8 mouse cellular contexts compared by ENCODE assay signal in the genomic region with DNA sequence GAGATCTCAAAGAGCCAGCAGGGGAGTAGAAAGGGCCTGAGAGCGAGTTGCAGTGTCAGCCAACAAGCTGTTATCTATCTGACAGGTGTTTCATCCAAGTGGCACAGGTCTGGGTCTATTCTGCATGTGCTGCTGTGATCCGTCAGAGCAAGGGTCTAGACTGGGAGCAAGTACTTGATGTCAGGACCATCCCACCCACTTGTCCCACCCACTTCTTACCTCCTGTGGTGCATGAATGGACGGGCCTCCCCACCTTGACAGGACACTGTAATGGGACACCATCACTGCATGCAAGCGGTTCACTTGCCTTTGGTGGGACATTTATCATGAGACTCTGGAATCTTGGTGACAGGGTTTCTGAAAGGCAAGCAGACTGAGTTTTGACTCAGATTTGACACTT. TPM values are rescaled to one million over a fixed set of nuclear protein-coding genes. Genes with fewer than 3 reads are reported as not detected.
DNase-seq lines count a peak whose midpoint lies in the region; ATAC-seq and TF ChIP-seq lines count a peak whose summit lies in the region.

No protein-coding gene starts in this region.

- peak overlapping the region; percentile 82 for H3K9ac ChIP-seq in lung, embryonic 14.5 days
- H3K9ac ChIP-seq in embryonic facial prominence, embryonic 14.5 days (ENCODE audit: low read depth, low read length) = peak overlapping the region; percentile 81
- peak overlapping the region; percentile 76 for H3K9ac ChIP-seq in intestine, embryonic 15.5 days
- H3K9ac ChIP-seq in neural tube, embryonic 12.5 days = peak overlapping the region; percentile 70

- H3K9me3 ChIP-seq in lung, embryonic 14.5 days (ENCODE audit: low read depth, low read length) = no peaks in the 10 kb centered on the region
- no peaks in the 10 kb centered on the region for H3K9me3 ChIP-seq in embryonic facial prominence, embryonic 14.5 days (ENCODE audit: control insufficient read depth, low read length)
- H3K9me3 ChIP-seq in intestine, embryonic 15.5 days = no peaks in the 10 kb centered on the region
- H3K9me3 ChIP-seq in neural tube, embryonic 12.5 days = no peaks in the 10 kb centered on the region

- peak overlapping the region; percentile 90 for H3K4me2 ChIP-seq in lung, embryonic 14.5 days
- peak overlapping the region; percentile 88 for H3K4me2 ChIP-seq in embryonic facial prominence, embryonic 14.5 days (ENCODE audit: low read depth, low read length)
- peak overlapping the region; percentile 74 for H3K4me2 ChIP-seq in intestine, embryonic 15.5 days (replicated peaks)
- H3K4me2 ChIP-seq in neural tube, embryonic 12.5 days (replicated peaks) = peak overlapping the region; percentile 86

- no peak for TF ChIP-seq CTCF in lung, embryonic 14.5 days (IDR thresholded peaks at IDR 0.05; ENCODE audit: low read depth)

- peaks cover 53% of the 10 kb centered on the region for H3K4me1 ChIP-seq in lung, embryonic 14.5 days (ENCODE audit: insufficient read depth)
- peaks cover 47% of the 10 kb centered on the region for H3K4me1 ChIP-seq in embryonic facial prominence, embryonic 14.5 days (ENCODE audit: control insufficient read depth, insufficient read depth, low read length)
- peaks cover 46% of the 10 kb centered on the region for H3K4me1 ChIP-seq in intestine, embryonic 15.5 days (replicated peaks)
- H3K4me1 ChIP-seq in neural tube, embryonic 12.5 days = peaks cover 48% of the 10 kb centered on the region

- WGBS in lung, embryonic 14.5 days = 9% methylated on average over 4 of the region's 4 CpGs
- WGBS in embryonic facial prominence, embryonic 14.5 days = 20% methylated on average over 4 of the region's 4 CpGs
- 22% methylated on average over 4 of the region's 4 CpGs for WGBS in intestine, embryonic 15.5 days
- 21% methylated on average over 4 of the region's 4 CpGs for WGBS in neural tube, embryonic 12.5 days

- no peaks in the 10 kb centered on the region for H3K27me3 ChIP-seq in lung, embryonic 14.5 days (ENCODE audit: insufficient read depth, low read length)
- no peaks in the 10 kb centered on the region for H3K27me3 ChIP-seq in embryonic facial prominence, embryonic 14.5 days (replicated peaks; ENCODE audit: control insufficient read depth, insufficient read depth, low read length)
- H3K27me3 ChIP-seq in intestine, embryonic 15.5 days (replicated peaks) = no peaks in the 10 kb centered on the region
- H3K27me3 ChIP-seq in neural tube, embryonic 12.5 days (replicated peaks) = no peaks in the 10 kb centered on the region

- DNase-seq in lung, embryonic 14.5 days = no peak
- no peak for DNase-seq in lung, postnatal 36 days
- DNase-seq in embryonic facial prominence, embryonic 14.5 days (ENCODE audit: low spot score) = no peak
- DNase-seq in layer of hippocampus, postnatal 10 days (ENCODE audit: low spot score in 2 of 2) = no peak
- DNase-seq in kidney, postnatal 36 days = no peak
- DNase-seq in urinary bladder, adult 2 months (ENCODE audit: low spot score) = no peak

- peak overlapping the region; percentile 68 for H3K4me3 ChIP-seq in lung, embryonic 14.5 days (ENCODE audit: low read depth, low read length)
- H3K4me3 ChIP-seq in embryonic facial prominence, embryonic 14.5 days (ENCODE audit: low read depth, low read length) = peak overlapping the region; percentile 69
- H3K4me3 ChIP-seq in intestine, embryonic 15.5 days (replicated peaks) = peak overlapping the region; percentile 57
- peak overlapping the region; percentile 52 for H3K4me3 ChIP-seq in neural tube, embryonic 12.5 days

- no peak for ATAC-seq in lung, embryonic 14.5 days (ENCODE audit: insufficient read depth)
- ATAC-seq in embryonic facial prominence, embryonic 14.5 days (ENCODE audit: low read depth) = no peak
- no peak for ATAC-seq in intestine, embryonic 15.5 days
- no peak for ATAC-seq in neural tube, embryonic 12.5 days (ENCODE audit: low FRiP score, low read depth)

- H3K36me3 ChIP-seq in lung, embryonic 14.5 days (ENCODE audit: insufficient read depth) = peaks cover 11% of the 10 kb centered on the region; the same call in 1 of the 2 replicates
- H3K36me3 ChIP-seq in embryonic facial prominence, embryonic 14.5 days (ENCODE audit: control insufficient read depth, insufficient read depth, low read length) = no peaks in the 10 kb centered on the region
- H3K36me3 ChIP-seq in intestine, embryonic 15.5 days = no peaks in the 10 kb centered on the region
- no peaks in the 10 kb centered on the region for H3K36me3 ChIP-seq in neural tube, embryonic 12.5 days

- peak overlapping the region; percentile 99 for H3K27ac ChIP-seq in lung, embryonic 14.5 days (ENCODE audit: low read depth)
- peak overlapping the region; percentile 77; the same call in 1 of the 2 replicates for H3K27ac ChIP-seq in embryonic facial prominence, embryonic 14.5 days (replicated peaks; ENCODE audit: low read depth, low read length)
- peak overlapping the region; percentile 82 for H3K27ac ChIP-seq in intestine, embryonic 15.5 days
- H3K27ac ChIP-seq in neural tube, embryonic 12.5 days = no peak overlapping the region

RNA-seq across cellular contexts. Expression of a gene that starts 10.0 kb away (rescaled TPM):
- 271 and 297 TPM in 2 replicates for polyA plus RNA-seq in lung, embryonic 14.5 days (2014; fragmentation: Nextera tagmentation; extraction: Ambion mirVana)
- 112 and 119 TPM in 2 replicates for polyA plus RNA-seq in embryonic facial prominence, embryonic 14.5 days (2014; fragmentation: Nextera tagmentation; extraction: Ambion mirVana)
- polyA plus RNA-seq in intestine, embryonic 15.5 days (2015; fragmentation: Nextera tagmentation; extraction: Ambion mirVana) = 203 and 215 TPM in 2 replicates
- polyA plus RNA-seq in neural tube, embryonic 12.5 days (2016; fragmentation: Nextera tagmentation; extraction: Ambion mirVana) = 44.9 and 45.1 TPM in 2 replicates
- total RNA-seq in layer of hippocampus, postnatal 10 days (2021) = 10 to 100 TPM; 82.2 to 91.4 TPM
- polyA plus RNA-seq in urinary bladder, adult 2 months (2012; rRNA removed) = 3,856 and 5,107 TPM in 2 replicates

RNA-seq across cellular contexts. Expression of a gene that starts 36.1 kb away (rescaled TPM):
- polyA plus RNA-seq in lung, embryonic 14.5 days (2014; fragmentation: Nextera tagmentation; extraction: Ambion mirVana) = 75.4 and 79.5 TPM in 2 replicates
- polyA plus RNA-seq in embryonic facial prominence, embryonic 14.5 days (2014; fragmentation: Nextera tagmentation; extraction: Ambion mirVana) = 80.1 and 90.4 TPM in 2 replicates
- polyA plus RNA-seq in intestine, embryonic 15.5 days (2015; fragmentation: Nextera tagmentation; extraction: Ambion mirVana) = 44.5 and 44.6 TPM in 2 replicates
- polyA plus RNA-seq in neural tube, embryonic 12.5 days (2016; fragmentation: Nextera tagmentation; extraction: Ambion mirVana) = 21.9 and 24.1 TPM in 2 replicates
- total RNA-seq in layer of hippocampus, postnatal 10 days (2021) = 10 to 100 TPM; 12.3 to 12.7 TPM
- polyA plus RNA-seq in urinary bladder, adult 2 months (2012; rRNA removed) = 124 and 138 TPM in 2 replicates

RNA-seq across cellular contexts. Expression of a gene that starts 49.4 kb away (rescaled TPM):
- polyA plus RNA-seq in lung, embryonic 14.5 days (2014; fragmentation: Nextera tagmentation; extraction: Ambion mirVana) = 11.4 and 63.9 TPM in 2 replicates
- 637 and 738 TPM in 2 replicates for polyA plus RNA-seq in embryonic facial prominence, embryonic 14.5 days (2014; fragmentation: Nextera tagmentation; extraction: Ambion mirVana)
- 5.4 and 8.3 TPM in 2 replicates for polyA plus RNA-seq in intestine, embryonic 15.5 days (2015; fragmentation: Nextera tagmentation; extraction: Ambion mirVana)
- polyA plus RNA-seq in neural tube, embryonic 12.5 days (2016; fragmentation: Nextera tagmentation; extraction: Ambion mirVana) = 27.4 and 41.5 TPM in 2 replicates
- total RNA-seq in layer of hippocampus, postnatal 10 days (2021) = not detected
- polyA plus RNA-seq in urinary bladder, adult 2 months (2012; rRNA removed) = 1.1 and 1.2 TPM in 2 replicates

Comparison
In these comparisons a context has a peak if more than half of its experiments do, and no peak if none do; other contexts are left out.
1. RNA of a gene that starts 10.0 kb away (polyA plus RNA-seq): 3,856 to 5,107 TPM in urinary bladder, adult 2 months; 271 to 297 TPM in lung, embryonic 14.5 days, 203 to 215 TPM in intestine, embryonic 15.5 days, 112 to 119 TPM in embryonic facial prominence, embryonic 14.5 days and 44.9 to 45.1 TPM in neural tube, embryonic 12.5 days; every median in the first group is over 10 times any median in the second.
2. Peak in every context shown above with its lines, with median percentiles within 50 percentile points of each other: H3K4me2 ChIP-seq, H3K4me3 ChIP-seq and H3K9ac ChIP-seq.